Mouse (Mus musculus) spleen, adult 2 months (tissue): ENCODE data around the gene Ngef.

Experiments
- CTCF ChIP-seq: fragments of 200-500 bp; IDR thresholded peaks from 2 replicates; pipeline ENCODE4 v1.5.1; 2011; ENCODE audit warnings: mild to moderate bottlenecking, inconsistent platforms; ENCODE audit not compliant: insufficient read depth, insufficient read length, insufficient replicate concordance; ENCODE audit errors: extremely low read depth
- POLR2A ChIP-seq: fragments of 200-500 bp; IDR thresholded peaks from 2 replicates; pipeline ENCODE4 v1.6.1; 2011; ENCODE audit warnings: low read depth, low read length, inconsistent platforms

DNA sequence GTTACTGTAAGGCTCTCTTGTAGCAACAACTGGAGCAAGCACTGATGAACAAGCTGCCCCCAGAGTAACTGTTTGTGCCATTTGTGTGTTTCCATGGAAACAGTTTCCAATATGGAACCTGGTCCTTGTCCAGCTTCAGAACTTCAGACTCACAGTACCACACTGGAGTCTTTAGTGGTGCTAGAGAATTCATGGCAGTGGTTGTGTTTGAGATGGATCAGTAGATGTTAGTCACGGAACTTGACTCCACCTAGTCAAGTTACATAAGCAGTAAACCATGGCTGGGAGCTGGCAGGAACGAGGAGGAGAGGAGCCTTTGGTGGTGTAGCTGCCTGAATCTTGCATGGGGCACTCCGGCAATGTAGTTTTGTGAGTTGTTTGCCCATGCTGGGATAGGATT lies 39.6 kb downstream of the Ngef start:
- no peak for TF ChIP-seq POLR2A
- TF ChIP-seq CTCF: no peak
